Mouse (Mus musculus) 3T3-L1 (cell line): ENCODE measurements at regions not wholly inside any gene's neighbourhood (a gene's known extent, or its start where the extent isn't known, plus 50 kb on each side); places are given as distances from the start of the nearest gene placed in this dataset.
A peak's percentile ranks its signal among the peaks of the same experiment; 100 is the strongest.

Experiments used
- DNase-seq: peaks from one replicate; pipeline ENCODE4 v3.0.0-alpha.2; 2015; ENCODE audit warnings: low read depth, low spot score

DNA sequence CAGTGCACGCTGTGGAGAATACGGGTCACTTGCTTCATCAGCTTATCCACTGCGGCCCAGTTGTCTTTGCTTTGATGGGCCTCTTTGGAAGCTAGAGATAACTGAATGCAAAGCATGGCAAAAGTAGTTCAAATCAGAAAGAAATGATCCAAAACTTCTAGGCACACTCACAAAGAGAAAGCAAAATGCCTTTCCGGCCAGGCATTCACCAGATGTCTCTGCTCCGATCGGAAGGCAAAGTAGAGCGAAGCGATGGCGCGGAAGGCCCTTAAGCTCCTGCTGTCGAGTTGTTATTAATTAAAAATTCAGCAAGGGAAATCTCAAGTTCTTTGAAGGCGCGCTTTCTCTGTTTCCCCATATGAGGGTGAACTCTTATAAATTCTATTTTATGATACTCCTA, 401.9 kb upstream of the Slc35b3 start:
- DNase-seq: no peak

DNA sequence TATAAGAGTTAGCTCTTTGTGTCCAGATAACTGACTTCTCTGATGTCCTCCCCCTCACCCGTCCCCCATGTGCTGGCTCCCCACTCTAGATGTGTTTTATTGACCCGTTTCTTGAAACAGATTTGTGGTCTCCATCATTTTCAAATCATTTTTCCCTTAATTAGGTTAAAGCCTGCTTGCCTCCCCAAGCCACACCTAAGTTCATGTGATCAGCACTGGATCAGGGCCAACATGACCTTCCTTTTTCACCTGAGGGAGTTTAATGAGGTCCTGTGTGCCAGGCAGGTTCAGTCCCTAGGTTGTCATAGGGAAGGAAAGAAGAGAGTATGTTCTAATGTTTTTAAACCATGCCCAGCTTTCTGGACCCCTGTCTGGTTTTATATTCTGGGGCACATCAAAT, 390.9 kb upstream of the Slc35b3 start:
- no peak for DNase-seq

DNA sequence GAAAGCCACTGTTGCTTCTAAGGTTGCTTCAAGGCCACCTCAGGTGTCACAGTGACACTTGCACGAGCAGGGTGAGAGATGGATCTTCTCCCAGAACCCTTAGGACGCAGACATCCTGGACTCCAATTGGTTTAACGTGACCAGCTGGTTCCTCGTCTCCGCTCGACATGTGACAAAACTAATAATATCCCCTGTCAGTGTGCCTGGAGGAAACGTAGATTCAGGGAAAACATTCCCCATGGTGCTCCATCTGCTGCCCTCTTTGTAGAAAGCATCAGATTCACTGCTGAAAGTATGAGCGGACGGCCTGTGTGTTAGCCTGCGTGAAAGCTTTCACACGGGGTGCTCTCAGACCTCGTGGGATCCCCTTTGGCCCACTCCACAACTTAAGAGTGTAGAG, 390.0 kb upstream of the Slc35b3 start:
- no peak for DNase-seq

DNA sequence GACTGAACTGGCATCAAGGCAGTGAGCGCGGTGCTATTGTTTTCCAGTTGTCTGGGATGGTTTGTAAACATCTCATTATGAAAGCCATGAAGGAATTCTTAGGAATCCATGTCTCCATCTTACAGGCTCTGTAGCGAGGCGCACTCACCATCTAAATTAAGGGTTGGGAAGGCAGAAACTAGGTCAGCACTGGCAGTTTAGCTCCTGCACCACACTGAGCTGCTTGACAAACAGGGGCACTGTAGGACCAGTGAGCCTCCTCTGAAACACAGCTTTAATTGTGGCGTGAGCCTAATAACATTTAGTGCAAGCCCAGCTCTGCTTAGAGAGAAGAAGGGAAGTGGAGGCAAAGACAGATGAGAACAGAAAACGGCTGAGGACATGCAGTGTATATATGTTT, 387.1 kb upstream of the Slc35b3 start:
- DNase-seq: no peak

DNA sequence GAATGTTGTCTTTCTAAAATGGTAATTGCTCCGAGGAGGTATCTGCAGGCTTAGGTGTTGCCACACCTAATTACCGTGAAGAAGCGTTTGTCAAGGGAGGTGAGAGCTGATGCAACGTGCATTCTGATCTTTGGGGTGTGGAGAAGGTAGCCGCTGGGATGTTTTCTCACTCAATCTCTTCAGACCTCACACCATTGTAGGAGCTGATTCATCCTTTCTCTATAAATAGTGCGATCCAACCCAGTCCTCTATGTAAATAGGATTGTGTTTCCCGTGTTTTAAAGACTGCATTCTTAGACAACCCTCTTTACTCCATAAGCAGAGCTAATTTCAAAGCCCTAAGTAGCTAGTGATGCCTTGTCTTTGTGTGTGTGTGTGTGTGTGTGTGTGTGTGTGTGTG, 374.2 kb upstream of the Slc35b3 start:
- no peak for DNase-seq

DNA sequence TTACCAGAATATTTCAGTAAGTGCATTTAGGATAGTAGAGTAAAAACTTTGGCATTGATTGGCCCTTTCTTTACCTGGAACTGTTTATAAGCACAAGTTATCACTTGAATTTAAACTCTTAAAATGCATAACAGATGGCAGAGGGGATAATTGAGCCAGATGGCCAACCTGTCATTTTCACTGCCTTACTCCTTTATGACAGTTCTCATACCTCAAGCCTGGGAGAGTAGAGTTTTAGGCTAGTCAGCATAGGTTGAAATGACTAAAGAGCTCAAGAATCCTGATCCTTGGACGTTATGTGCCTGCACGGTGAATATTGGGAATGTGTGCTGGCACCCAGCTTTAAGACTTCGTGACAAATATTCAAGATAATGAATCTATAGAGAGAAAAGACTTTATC, 369.1 kb upstream of the Slc35b3 start:
- peak; percentile 52 for DNase-seq

DNA sequence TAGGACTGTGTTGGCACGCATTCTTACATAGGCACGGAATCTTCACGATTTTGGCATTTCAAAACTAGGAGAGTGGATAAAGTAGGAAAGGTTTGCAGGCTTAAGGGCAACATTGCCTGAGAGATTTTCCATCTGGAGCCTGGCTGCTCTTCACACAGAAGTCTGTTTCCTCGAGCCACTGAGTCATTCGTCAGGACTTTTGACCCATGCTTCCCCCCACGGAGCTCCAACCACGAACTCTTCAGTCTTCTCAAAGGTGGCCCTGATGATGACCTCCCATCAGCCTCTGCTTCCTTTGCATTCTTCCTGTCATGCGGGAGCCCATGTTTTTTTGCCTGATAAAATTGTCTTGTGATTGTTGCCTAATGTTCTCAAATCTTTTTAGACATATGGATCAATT, 365.5 kb upstream of the Slc35b3 start:
- DNase-seq: peak; percentile 88

DNA sequence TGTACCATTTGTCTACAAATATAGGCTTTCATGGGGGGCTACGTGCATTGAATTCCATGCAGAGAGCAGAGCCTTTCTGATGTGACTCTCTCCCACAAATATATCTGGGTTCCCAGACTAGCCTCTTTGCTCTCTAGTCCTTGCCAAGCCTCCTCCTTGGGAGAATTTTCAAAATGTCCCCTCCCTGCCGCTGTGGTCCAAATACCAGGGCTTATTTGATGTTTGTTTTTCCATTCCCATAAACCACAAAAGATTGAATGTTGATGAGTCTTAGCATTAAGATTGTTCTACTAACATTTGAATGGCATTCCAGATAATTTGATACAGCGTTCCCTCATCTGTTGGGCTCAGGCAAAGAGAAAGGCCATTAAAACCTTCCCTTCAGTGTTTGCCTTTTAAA, 360.4 kb upstream of the Slc35b3 start:
- peak; percentile 81 for DNase-seq

DNA sequence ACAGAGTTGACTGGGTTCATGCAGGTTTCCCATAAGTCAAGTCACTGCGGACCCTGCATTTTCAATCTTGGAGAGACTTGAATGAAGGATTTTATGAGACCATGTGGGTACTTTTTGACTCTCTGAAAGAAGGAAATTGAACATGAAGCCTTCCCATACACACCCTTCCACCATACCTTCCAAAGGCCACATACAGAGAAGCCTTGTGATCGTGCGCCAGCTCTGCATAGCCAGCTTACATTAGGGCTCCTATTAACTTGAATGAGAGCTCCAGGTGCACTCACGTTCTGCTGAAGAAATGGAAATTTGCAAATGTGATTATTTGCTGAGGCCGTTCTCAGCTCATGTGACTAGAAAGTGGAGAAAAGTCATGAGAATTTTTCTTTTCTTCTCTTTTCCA, 349.1 kb upstream of the Slc35b3 start:
- no peak for DNase-seq

DNA sequence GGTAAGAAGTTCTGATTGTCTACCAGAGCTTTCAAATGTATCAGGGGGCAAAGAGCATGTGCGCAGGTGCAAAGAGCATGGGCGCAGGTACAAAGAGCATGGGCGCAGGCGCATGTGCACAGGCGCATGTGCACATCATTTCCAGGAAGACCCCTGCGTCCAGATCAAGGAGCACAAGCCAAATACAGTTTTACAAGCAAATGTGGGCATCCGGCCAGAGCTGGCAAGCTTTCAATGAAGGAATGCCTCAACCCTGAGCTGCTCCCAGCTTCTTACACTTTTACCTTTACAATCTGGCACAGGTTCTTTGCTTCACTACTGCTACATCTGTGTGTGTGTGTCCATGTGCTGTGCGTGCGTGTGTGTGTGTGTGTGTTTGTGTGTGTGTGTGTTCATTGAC, 347.2 kb upstream of the Slc35b3 start:
- peak; percentile 66 for DNase-seq

DNA sequence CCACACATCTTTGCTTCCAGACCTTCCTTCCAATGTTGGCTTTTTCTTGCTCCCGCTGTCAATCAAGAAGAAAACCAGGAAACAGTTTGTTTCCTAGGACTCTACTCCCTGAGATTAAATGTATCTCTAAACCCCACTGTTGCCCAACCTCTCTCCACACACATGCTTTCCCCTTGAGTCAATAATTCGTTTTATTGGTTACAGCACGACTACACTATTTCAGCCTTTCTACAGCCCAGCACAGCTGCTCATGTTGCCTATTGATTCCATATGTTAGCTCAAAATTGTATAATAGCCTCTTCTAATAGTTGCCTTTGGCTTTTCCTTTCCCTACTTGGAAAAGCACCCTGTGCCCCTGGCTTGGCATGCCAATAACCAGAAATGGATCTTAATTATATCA, 346.2 kb upstream of the Slc35b3 start:
- peak; percentile 62 for DNase-seq

DNA sequence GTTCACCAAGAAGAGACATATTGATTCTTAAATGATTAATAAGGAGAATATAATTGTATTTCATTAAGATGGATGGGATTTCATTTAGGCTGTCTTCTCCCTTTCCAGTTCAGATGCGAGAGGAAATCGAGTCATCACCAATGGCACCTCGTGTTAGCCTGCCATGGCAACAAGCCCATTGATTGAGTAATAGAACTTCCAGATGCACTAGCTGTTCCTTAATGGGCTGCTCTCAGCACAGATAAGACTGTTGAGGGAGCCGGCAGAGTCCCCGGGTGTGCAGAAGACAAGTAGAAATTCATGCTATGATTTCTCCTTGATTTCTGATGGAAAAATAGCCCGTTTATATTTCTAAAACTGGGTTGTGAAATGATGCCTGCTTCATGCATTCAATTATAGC, 336.5 kb upstream of the Slc35b3 start:
- DNase-seq: peak; percentile 65

DNA sequence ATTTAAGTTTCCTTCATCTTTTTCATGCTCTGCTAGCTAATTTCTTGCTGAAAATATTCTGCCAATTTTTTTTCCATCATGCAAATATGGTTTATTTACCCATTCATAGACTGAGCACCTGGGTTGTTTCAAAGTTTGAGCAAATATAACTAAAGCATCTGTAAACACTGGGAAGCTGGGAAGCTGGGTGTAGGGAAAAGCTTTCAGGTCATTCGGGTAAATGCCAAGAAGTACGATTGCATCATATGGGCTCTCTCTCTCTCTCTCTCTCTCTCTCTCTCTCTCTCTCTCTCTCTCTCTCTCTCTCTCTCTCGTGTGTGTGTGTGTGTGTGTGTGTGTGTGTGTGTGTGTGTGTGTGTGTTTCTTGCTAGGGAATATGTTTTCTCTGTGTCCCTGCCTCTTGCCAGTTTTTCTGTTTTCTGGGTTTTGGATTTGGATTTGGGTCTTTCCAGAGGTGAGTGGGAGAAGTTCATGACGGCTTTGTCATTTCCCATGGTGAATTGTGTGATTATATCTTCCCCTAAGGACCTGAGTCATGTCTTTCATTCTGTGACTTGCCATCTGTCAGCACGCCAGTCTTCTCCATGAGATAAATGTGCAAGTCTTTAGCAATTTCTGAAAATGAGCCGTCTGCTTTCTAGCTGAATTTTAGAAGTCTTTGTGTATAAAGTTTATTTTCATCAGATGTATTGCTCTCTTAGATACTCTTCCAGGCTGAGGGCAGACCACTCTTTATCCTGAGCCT, 329.7 kb upstream of the Slc35b3 start:
- DNase-seq: peak; percentile 91

DNA sequence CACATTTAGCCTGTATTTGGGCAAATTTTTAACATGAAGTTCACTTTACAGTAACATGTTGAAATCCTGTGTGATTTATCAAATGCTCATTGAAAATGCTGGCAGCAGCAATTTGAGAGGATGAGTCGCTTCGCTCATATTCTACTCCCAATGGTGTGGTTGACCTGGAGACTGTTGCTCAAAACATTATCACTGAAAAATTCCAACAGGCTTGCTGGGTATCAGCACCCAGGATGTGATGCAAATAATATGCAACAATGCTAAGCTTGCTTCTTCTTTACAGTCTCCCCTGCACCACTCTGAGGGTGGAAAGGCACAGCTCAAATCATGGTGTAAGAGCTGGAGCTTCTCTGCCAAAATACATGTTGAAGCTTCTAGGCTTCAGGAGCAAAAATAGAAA, 321.6 kb upstream of the Slc35b3 start:
- DNase-seq: peak; percentile 81

DNA sequence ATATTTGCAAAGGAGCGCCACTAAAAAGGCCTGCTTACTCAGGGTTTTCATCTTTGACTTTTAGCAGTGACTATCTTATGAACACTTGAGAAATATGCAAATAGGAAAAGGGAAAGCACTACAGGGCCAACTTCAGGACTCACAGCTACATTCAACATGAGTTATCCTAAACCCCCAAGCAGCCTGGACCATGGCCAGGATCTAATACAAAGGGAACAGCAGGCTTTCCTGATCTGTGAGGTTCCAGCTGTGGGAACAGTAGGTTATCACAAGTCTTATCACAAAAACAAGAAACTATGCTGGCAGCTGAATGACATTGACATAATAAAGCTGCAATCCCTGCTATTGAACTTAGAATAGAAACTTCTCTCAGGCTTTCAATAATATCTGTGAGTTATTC, 317.4 kb upstream of the Slc35b3 start:
- DNase-seq: no peak

DNA sequence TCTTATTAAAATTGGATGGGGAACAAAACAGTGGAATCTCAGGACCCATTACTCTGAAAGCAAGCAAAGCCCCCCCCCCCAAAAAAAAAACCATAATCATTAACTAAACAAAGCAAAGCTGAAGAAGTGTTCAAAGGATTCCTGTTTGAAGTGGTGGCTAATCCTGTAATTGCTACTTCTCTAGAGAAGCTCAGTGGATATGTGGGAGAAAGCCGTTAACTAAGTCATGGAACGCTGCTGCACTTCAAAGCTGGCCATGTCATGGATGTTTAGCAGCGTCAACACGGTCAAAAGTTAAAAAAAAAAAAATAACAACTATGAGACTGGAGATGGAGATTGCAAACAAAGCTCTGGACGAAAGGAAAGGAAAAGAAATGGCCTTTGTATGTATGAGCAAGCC, 305.3 kb upstream of the Slc35b3 start:
- no peak for DNase-seq

DNA sequence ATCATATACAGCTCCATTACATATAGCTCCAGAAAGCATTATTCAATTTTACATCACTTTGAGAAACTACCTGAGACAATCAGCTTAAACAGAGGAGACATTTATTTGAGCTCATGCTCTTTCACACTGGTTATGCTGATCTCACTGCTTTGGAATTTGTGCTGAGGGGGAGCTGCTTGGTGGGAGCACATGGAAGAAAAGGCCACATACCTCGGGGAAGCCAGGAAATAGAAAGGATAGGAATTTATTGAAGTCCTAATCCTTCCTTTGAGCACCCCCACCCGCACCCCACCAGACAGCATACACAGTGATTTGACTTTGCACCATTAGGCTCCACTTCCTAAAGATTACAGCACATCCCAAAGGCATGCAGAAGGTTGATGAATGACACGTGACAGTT, 296.0 kb upstream of the Slc35b3 start:
- peak; percentile 70 for DNase-seq

DNA sequence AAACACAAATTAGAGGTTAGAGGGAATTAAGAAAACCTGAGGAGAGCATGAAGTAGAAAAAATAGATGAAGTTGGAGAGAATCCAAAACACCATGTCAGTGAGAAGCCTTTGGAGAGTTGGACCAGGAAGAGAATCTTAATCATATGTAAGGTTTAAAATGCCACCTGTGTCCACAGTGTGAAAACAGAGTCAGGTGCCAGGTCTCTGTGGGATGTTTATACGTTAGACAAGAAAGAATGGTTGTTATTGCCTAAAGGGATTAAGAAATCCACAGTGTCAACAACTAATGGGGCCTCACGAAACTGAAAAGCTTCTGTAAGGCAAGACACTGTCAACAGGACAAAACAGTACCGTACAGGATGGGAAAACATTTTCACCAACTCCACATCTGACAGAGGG, 294.7 kb upstream of the Slc35b3 start:
- no peak for DNase-seq

DNA sequence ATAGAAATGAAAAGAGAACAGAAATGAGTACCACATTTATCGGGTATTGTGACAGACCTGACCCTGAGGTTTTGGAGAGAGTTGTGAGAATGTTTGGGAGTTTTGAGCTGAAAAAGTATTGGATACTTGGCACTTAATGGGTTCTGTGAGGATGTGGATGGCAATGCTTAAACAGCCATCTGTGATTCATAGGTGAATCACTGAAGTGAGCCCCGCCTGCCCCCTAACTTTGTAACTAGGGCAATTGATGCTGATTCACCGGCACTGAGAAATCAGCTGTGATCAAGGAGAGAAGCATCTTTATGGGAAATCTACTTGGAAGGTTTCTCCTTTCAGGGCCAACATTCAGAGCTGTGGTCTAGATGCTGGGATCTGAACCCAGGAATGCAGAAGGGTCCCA, 291.9 kb upstream of the Slc35b3 start:
- peak; percentile 85 for DNase-seq

DNA sequence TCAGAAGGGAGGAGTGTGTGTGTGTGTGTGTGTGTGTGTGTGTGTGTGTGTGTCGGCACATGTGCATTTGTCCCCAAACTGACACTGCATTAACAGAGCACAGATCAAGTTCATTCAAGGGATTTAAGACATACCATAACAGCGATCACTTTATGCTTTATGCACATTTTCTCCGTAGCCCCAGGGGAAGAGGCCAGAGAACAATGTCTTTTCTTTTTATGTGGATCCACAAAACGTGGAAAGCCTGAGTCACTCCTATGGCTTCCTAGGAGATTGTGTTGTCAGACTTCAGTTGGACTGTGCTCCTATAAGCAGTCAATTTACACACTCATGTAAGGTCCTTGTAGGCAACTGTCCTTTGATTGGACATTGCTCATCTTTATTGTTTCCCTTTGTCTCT, 289.4 kb upstream of the Slc35b3 start:
- DNase-seq: peak; percentile 65

DNA sequence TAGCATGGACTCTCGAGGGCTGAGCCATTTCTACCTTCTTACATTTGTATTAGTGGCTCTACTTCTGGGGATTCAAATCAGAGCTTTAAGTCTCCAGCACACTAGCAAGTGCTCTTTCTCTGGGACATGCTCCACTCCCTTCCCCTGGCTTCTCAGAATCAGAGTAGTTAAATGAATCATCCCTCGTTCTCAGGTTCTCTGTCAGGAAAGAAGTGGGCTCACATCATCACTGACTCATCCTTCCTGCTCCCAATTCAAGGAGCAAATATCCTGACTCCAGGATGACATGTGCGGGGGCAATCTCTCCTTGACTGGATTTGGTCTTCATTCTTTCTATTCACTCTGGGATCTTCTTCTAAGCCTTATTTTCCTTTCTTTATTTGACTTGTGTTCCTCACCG, 266.2 kb upstream of the Slc35b3 start:
- peak; percentile 76 for DNase-seq

DNA sequence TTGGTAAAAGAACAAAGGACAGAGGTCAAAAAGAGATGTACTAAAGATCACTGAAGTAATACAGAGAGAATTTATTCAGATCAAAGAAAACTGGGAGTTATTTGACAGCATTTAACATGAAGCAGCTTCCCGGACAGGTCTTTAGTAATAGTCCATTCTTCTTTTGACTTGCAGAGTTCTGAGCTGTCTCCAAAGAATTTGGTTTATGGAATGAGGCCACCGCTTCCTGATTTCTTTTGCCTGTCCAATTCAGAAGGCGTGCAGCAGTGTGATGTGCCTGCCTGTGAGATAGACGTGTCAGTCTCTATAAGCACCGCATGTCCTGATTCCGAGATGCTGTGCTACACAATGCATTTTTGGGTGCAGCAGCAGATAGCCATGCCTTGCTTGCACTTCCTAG, 265.0 kb upstream of the Slc35b3 start:
- peak; percentile 76 for DNase-seq

DNA sequence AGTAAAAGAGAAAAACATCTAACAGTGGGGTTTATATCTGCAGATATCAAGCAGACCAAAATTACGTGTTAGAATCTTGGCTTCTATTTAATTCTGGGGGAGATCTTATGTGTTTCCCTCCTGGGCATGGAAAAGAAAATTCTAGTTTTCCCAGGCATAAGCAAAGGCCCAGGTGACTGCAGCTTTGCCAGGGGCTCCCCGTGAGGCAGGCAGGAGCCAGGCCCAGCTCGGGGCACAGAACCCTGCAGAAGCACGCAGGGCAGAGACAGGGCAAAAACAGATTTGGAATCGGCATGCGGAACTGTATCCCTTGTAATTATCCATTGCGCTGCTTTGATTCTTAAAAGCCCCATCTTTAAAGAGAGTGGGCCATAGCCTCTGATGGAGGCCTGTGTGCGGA, 250.4 kb upstream of the Slc35b3 start:
- no peak for DNase-seq

DNA sequence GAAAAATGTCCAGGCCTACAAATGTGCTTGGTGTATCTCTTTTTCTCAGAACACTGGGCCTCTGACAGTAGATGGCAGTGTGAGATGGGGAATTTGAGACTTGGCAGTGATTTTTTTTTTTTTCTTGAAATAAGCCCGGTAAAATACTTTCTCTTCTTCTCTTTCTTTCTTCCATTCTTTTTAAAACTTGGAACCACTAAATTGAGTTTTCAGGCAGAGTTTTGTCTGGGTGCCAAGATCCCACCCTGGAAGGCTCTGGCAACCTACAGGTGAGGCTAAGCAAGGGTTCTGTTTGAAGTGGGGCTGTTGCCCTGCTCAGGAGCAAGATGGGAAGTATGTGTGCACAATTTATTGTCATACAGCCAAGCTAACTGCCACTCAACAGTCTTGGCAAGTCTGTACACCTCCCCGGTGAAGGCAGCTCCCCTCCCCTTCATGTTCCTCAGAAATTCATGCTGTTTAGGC, 223.1 kb upstream of the Slc35b3 start:
- DNase-seq: peak; percentile 81
